Mouse (Mus musculus) limb, embryonic 14.5 days (tissue): Measurements from ENCODE around the gene Caly. TPM values are rescaled to one million over a fixed set of nuclear protein-coding genes. Genes with fewer than 3 reads are reported as not detected.

Source experiments
- ATAC-seq: fragments of 200-750 bp; cut with Nextera tagmentation; 2 replicates; pipeline ENCODE4 v1.8.0; 2017; ENCODE audit warnings: low read depth, moderate number of reproducible peaks, moderate TSS enrichment; ENCODE audit not compliant: low FRiP score
- DNase-seq: peaks from one replicate; pipeline ENCODE4 v3.0.0-alpha.2; 2015; ENCODE audit warnings: low spot score
- H3K27ac ChIP-seq: fragments of 300-500 bp; sonication (generic); replicated peaks from 2 replicates; pipeline ENCODE4 v1.5.1; 2014; ENCODE audit warnings: low read depth, mild to moderate bottlenecking, low read length, moderate library complexity, mixed read lengths
- H3K27me3 ChIP-seq: fragments of 300-500 bp; sonication (generic); 2 replicates; pipeline ENCODE4 v1.6.1; 2014; ENCODE audit warnings: low read length, mixed read lengths; ENCODE audit not compliant: control insufficient read depth, insufficient read depth
- H3K36me3 ChIP-seq: fragments of 300-500 bp; sonication (generic); 2 replicates; pipeline ENCODE4 v1.6.1; 2014; ENCODE audit warnings: mild to moderate bottlenecking, low read length, moderate library complexity, mixed read lengths; ENCODE audit not compliant: control insufficient read depth, insufficient read depth
- H3K4me1 ChIP-seq: fragments of 300-500 bp; sonication (generic); 2 replicates; pipeline ENCODE4 v1.6.1; 2014; ENCODE audit warnings: antibody characterized with exemption, low read length, mixed read lengths; ENCODE audit not compliant: control insufficient read depth, insufficient read depth
- H3K4me2 ChIP-seq: fragments of 300-500 bp; sonication (generic); replicated peaks from 2 replicates; pipeline ENCODE4 v1.6.1; 2014; ENCODE audit warnings: low read depth, mild to moderate bottlenecking, low read length, moderate library complexity; ENCODE audit not compliant: severe bottlenecking
- H3K4me3 ChIP-seq: fragments of 300-500 bp; sonication (generic); replicated peaks from 2 replicates; pipeline ENCODE4 v1.5.1; 2014; ENCODE audit warnings: low read length
- H3K9ac ChIP-seq: fragments of 300-500 bp; sonication (generic); 2 replicates; pipeline ENCODE4 v1.6.1; 2014; ENCODE audit warnings: mild to moderate bottlenecking, low read depth, low read length, moderate library complexity; ENCODE audit not compliant: severe bottlenecking
- H3K9me3 ChIP-seq: fragments of 300-500 bp; sonication (generic); 2 replicates; pipeline ENCODE4 v1.6.1; 2016; ENCODE audit warnings: low read length; ENCODE audit not compliant: control insufficient read depth
- POLR2A ChIP-seq: fragments of 200-500 bp; IDR thresholded peaks from 2 replicates; pipeline ENCODE4 v1.8.0; 2012; ENCODE audit warnings: inconsistent platforms, mild to moderate bottlenecking, moderate library complexity, borderline replicate concordance; ENCODE audit not compliant: insufficient read depth, insufficient read length; ENCODE audit errors: extremely low read depth
- WGBS: fragments of 180-500 bp; shearing (Covaris S2); extraction: QIAGEN DNeasy Blood & Tissue Kit; methylation state at CpG from one replicate; pipeline ENCODE4 v1.1.7; 2014; 5-methylcytosine and 5-hydroxymethylcytosine counted together
- polyA plus RNA-seq, 2 experiments: library from polyadenylated mRNA; depleted of rRNA in 1 of 2; stranded (reverse) in 1 of 2; unstranded in 1 of 2; fragments of >200 nt; fragmentation: Nextera tagmentation in 1 of 2; extraction: Ambion mirVana in 1 of 2; gene quantifications; 2 replicates each; pipeline versions ENCODE4 v1.2.1 to v1.2.3; 2012 to 2014

Gene Caly
- polyA plus RNA-seq, 2 experiments: 0.65 to 0.77 TPM

DNA sequence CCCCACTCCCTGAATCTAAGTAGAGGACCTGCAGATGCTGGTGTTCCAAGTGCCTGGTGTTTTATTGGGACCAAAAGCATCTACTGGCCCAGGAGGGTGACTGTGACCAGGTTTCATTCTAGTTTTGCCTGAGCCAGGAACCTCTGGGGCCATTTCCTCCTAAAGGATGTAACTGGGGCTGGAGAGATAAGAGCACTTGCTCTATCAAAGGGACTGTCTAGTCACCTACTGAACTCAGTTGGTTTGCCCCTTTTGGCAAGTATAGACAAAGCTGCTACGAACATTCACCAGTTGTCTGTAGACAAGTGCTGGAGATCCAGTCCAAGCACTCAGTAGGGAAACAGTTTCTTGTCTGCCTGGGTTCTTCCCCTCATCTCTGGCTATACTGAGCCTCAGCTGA lies 16.1 kb upstream of the Caly start:
- Histone ChIP-seq H3K36me3 (no peaks in the 10 kb centered on the region), H3K9ac (no peak overlapping the region), H3K27ac (no peak overlapping the region), H3K4me2 (no peak overlapping the region), H3K4me3 (no peak overlapping the region), H3K4me1 (0 out of 2 replicates have a peak, but pooled peaks cover 3% of the 10 kb centered on the region), H3K27me3 (no peaks in the 10 kb centered on the region), H3K9me3 (no peaks in the 10 kb centered on the region)
- TF ChIP-seq POLR2A: no peak
- DNase-seq (no peak), ATAC-seq (no peak)
- 100% methylated on average over 1 of the region's 1 CpGs for WGBS

DNA sequence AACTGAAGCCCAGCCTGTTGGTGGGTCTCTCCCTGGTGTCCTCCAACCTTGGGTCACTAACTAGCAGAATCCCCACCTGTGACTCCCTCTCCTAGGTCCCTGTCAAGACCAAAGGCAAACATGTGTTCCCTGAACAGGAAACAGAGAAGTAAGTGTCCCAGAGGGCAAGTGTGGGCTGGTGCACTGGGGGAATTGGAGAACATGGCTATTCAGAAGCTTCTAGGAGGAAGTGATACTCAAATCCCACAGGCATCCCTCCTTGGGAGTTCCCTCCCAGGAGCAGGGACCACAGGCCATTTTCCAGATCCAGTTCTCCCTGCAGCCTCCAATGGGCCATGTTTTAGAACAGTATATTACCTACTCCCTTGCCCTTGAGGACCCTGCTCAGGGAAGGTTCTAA lies 13.7 kb upstream of the Caly start:
- H3K36me3 ChIP-seq: no peaks in the 10 kb centered on the region
- H3K27me3 ChIP-seq: no peaks in the 10 kb centered on the region
- DNase-seq (no peak), ATAC-seq (no peak)
- H3K4me3 ChIP-seq: no peak overlapping the region
- H3K9me3 ChIP-seq: no peaks in the 10 kb centered on the region
- H3K4me1 ChIP-seq: no peaks in the 10 kb centered on the region
- no peak overlapping the region for H3K4me2 ChIP-seq
- TF ChIP-seq POLR2A: no peak
- H3K27ac ChIP-seq: no peak overlapping the region
- no peak overlapping the region for H3K9ac ChIP-seq

DNA sequence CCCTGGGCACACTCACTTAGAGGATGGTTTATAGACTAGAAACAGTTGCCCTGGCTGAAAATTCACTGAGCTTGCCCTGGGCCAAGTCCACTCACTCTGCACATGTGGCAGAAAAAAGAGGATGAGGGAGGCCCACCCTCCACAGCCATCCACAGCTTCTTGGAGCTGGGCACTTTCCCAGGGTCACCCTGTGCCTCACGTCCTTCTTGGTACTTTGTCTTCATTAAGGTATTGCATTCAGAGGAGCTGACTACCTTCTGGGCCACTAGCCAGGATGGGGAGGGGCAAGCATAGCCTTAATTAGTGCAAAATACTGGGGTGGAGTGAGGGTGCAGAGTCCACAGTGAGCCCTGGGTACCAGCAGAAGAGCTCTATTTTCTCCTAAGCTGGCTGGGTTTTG lies 13.2 kb upstream of the Caly start:
- Histone ChIP-seq H3K4me1 (no peaks in the 10 kb centered on the region), H3K9ac (no peak overlapping the region), H3K9me3 (no peaks in the 10 kb centered on the region), H3K4me2 (no peak overlapping the region), H3K36me3 (no peaks in the 10 kb centered on the region), H3K4me3 (no peak overlapping the region), H3K27ac (no peak overlapping the region), H3K27me3 (no peaks in the 10 kb centered on the region)
- no peak for TF ChIP-seq POLR2A
- DNase-seq: no peak
- WGBS: 24% methylated on average over 1 of the region's 1 CpGs
- no peak for ATAC-seq

DNA sequence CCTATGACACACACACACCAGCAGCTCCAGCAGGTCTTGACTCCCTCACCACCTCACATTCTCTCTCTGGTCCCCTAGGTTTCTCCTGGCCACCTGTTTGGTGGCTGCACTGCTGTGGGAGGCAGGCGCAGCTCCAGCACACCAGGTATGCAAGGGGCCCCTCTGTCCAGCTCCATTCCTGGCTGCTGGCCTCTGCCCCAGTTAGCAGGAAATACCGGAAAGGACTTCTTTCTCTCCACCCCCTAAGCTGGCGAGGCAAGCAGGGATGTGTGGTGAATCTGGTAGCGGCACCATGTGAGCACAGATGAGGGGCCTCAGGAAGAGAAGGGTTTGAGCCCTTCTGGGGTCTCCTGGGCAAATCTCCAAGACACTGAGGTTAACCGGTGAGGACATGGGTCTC lies 12.6 kb upstream of the Caly start:
- H3K9ac ChIP-seq: no peak overlapping the region
- WGBS: 41% methylated on average over 5 of the region's 5 CpGs

DNA sequence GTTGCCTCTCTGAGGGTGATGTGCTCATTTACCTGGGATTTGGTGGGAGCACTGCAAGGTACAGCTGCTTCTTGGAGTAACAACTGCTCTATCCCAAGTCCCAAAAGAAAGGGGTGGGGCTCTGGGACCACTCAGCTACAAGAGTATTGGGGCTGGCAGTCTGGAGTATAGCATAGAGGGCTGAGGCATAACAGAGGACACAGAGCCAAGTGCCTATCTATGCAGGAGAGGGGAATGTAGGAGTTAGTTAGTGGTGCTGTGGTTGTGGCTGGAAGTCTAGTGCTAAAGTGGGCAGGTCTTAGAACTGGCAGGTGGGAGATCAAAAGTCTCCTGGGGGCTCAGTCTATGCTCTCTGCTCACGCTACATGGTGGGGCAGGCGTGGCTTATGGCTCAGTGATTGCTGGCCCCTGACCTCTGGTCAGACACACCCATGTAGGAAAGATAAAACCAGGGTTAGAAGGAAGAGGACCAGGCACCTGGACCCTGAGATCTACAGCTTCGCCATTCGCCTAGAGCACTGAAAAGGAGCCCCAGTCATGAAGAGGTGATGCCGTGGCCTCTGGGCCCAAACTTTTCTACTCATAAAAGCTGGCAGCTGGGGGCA lies 10.7 kb upstream of the Caly start, which contains the start of gene Prap1:
Gene Prap1 (plus strand): TSS at position 472 of the 605 bp plus-strand sequence.
- 62% methylated on average over 5 of the region's 5 CpGs for WGBS
- Histone ChIP-seq H3K4me1 (no peaks in the 10 kb centered on the region), H3K27ac (no peak within 1 kb of the TSS), H3K9ac (no peak within 1 kb of the TSS), H3K4me2 (no peak within 1 kb of the TSS), H3K27me3 (no peaks in the 10 kb centered on the region), H3K9me3 (no peaks in the 10 kb centered on the region), H3K36me3 (no peaks in the 10 kb centered on the region), H3K4me3 (no peak within 1 kb of the TSS)
- TF ChIP-seq POLR2A: no peak
- DNase-seq: no peak
- no peak for ATAC-seq

More for the DNA sequence above, 12.6 kb upstream of the Caly start:
- no peak overlapping the region for H3K4me2 ChIP-seq
- TF ChIP-seq POLR2A: no peak
- no peaks in the 10 kb centered on the region for H3K4me1 ChIP-seq
- no peaks in the 10 kb centered on the region for H3K36me3 ChIP-seq
- DNase-seq (no peak), ATAC-seq (no peak)
- no peak overlapping the region for H3K4me3 ChIP-seq
- no peaks in the 10 kb centered on the region for H3K27me3 ChIP-seq
- H3K9me3 ChIP-seq: no peaks in the 10 kb centered on the region
- H3K27ac ChIP-seq: no peak overlapping the region

DNA sequence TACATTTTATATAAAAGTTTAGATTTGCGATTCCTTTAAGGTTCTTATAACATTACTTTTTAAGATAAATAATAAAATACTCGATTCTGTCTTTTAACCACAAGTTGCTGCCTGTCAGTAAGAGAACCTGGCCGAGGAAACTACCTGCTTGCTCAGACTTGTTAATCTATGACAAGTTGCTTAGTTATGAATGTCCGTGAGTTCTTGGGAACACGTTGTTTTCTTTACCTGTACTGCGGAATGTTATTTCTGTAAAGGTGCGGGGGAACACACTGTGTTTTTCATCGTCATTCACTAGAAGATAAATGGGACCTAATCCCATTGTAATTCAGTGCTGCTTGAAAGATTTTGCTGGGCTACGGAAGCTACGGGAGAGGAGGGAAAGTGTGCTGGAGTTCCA lies 8.3 kb upstream of the Caly start:
- H3K9ac ChIP-seq: no peak overlapping the region
- no peak overlapping the region for H3K27ac ChIP-seq
- no peak overlapping the region for H3K4me2 ChIP-seq
- 75% methylated on average over 10 of the region's 10 CpGs for WGBS
- H3K4me3 ChIP-seq: no peak overlapping the region
- no peak for ATAC-seq
- DNase-seq: no peak
- H3K36me3 ChIP-seq: no peaks in the 10 kb centered on the region
- no peaks in the 10 kb centered on the region for H3K4me1 ChIP-seq
- no peak for TF ChIP-seq POLR2A
- H3K27me3 ChIP-seq: no peaks in the 10 kb centered on the region
- no peaks in the 10 kb centered on the region for H3K9me3 ChIP-seq
